Mouse (Mus musculus) cerebellum, adult 11-12 months (tissue): ENCODE measurements around the gene Slc50a1.

ENCODE experiments used
- DNase-seq: peaks from one replicate; pipeline ENCODE4 v3.0.0; 2022

Gene Slc50a1

GRCm38 (mm10) chr3:89293247-89293918, 23.0 kb upstream of the Slc50a1 start:
- DNase-seq = no peak

- DNase-seq = no peak
Observed at GRCm38 (mm10) chr3:89292303-89292702, 21.9 kb upstream of the Slc50a1 start.

DNA sequence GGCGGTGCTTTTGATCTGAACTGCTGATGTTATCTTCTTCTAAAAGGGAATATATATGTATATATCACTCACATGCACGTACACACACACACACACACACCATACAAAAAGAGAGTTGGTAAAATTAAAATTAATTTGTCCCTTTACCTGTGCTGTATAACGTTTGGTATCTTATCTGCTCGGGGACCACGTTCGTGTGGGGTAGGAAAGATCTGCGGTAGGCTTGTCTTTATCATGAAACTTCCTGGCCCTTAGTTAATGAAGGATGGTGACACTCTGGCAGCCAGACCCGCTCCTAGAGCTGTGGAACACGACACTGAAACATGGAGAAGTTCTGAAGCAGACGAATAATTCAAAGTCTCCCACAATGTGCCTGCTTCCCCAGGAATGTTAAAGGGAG, 21.5 kb upstream of the Slc50a1 start:
- no peak for DNase-seq

- no peak for DNase-seq
Observed at GRCm38 (mm10) chr3:89288503-89288928, 18.1 kb upstream of the Slc50a1 start.

GRCm38 (mm10) chr3:89287286-89287685, 16.9 kb upstream of the Slc50a1 start:
- no peak for DNase-seq

GRCm38 (mm10) chr3:89285526-89285925, 15.2 kb upstream of the Slc50a1 start:
- DNase-seq = no peak

DNA sequence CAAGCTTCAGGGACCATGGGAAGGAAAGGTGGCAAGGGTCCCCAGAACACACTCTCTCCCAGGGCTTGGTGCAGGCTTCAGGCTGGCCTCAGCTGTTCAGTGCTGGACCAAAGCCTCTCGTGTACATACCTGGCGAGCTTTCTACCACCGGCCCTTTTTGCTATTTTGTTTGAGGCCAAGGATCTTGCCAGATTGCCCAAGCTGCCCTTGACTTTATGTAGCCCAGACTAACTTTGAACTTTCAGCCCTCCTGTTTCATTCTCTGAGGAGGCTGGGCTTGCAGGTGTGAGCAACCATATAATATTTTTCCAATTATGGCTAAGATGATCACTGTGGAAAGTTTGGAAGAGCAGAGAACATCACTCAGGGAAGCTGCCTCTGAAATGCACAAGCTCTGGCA, 13.9 kb upstream of the Slc50a1 start:
- no peak for DNase-seq

DNA sequence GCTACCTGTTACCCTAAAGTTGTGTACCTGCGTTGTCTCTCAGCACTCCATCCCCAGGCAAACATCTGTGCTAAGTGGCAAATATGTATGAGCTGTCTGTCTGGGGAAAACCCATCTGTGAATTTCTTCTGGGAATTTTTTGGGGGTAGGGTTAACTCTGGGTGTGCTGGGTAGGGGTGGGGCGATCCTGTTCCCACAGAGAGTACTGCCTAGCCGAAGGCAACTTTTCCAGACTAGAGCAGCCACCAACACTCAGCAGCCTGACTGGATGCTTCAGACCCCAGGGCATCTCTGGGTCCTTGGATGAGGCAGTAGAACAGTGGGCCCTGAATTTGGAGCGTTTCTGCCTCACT, 11.9 kb upstream of the Slc50a1 start:
- no peak for DNase-seq

DNA sequence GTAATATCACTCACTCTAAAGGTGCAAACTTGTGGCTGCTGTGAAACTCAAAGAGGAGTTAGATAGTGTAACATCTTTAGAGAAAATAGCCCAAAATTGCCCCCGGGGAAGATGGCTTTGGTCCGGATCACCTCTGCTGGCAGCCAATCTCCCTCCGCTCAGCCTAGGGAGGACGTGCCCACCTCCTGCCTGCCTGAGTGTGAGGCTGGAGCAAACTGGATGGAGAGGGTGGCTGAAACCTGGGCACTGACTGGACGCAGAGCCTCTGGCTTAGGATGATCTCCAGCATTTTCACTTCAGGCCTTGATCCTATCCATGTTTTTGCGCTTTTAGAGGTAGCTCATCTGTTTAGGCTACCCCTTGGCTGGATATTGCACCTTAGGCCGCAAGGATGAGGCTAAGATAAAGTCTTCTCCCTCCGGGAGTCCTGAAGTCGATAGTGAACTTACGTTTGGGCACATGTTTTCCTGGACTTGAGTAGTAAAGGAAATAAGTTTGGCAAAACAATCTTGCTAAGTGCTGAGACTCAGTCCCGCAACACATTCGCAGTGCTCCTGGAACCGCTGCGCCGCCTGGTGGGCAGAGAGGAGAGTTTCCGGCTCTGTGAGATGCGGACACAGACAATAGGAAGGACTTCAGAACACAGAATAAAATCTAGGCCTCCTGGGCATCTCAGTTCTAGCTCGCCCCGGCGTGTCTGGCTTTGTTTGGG, 11.4 kb upstream of the Slc50a1 start:
- DNase-seq = peak; percentile 83

GRCm38 (mm10) chr3:89280606-89281511, 10.5 kb upstream of the Slc50a1 start, which contains the start of gene Efna1:
Efna1 (minus strand) TSS chr3:89281142.
- DNase-seq = peak; percentile 63

DNA sequence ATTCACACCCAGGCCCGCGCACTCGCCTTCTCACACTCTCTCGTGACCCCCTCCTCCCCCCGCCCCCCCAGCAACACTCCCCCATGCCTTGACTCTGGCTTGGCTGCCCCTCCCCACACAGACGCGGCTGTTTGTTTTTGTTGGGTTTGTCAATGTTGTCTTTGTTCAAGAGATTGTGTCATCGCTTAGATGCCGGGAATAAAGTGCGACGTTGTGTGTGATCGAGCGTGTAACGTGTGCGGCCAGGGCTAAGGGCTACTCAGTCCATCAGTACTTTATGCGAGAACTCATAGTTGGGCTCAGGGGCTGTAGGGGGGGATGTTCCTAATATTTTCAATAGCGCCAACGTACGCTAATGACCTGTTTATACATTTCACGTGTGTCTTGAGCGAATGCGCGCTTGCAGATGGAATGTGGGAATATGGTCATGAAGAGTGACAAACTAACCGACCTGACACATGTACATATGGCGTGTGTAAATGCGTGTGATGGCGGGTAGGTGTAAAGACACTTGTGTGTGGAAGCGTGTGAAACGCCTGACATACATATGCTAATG, 9.8 kb upstream of the Slc50a1 start:
- no peak for DNase-seq

DNA sequence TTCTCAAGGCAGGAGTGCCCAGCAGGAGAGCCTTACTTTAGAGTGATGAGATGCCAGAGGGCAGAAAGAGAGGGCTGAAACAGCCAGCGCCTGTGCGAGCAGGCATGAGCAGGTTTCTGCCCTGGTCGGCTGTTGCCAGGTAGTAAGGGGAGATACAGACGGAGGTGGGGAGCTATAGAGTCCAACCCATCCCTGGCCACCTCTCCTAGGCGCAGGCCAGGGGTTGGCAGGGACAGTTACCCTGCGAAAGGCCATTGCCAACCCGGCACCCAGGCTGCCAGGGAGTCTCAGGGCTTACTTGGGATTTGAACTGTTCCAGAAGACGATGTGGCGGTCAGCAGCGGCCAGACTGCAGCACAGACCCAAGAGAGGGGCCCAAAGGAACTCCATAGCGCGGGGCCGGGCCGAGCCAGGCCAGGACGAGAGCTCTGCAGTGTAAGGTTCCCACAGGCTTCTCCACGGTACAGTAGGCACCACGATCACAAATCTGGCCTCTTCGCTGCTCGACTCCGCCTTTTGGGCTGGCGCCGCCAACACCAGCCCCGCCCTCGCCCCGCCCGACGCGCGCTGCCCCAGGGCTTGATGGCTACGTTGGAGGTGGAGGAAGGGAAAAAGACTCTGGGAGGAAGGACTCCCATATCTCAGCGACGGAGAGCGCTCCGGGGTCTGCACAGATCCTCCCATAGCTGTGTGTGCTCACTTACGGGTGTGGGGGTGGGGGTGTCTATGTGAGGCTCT, 9.0 kb upstream of the Slc50a1 start:
- DNase-seq = peak; percentile 90

GRCm38 (mm10) chr3:89278643-89279042, 8.3 kb upstream of the Slc50a1 start:
- DNase-seq = no peak

DNA sequence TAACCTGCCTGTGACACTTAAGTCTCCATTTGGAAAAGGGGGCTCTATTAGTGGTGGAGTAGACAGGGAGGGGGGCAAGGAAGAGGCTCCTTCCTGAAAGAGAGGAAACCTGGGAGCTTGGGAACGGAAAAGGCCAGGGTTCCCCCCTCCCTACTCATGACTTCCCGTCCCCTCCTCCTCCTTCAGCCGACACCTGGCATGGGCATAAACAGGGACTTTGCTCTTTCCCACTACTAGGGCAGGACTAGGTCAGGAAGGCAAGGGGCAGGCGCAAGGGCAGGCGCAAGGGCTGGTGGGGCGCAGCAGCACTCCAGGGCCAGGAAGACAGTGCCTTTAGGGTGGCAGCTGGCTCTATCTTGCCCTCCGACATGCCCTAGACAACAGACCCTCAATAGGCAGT, 7.7 kb upstream of the Slc50a1 start:
- DNase-seq = peak; percentile 48

- DNase-seq = peak; percentile 61
Observed at GRCm38 (mm10) chr3:89277281-89278021, 7.1 kb upstream of the Slc50a1 start.

DNA sequence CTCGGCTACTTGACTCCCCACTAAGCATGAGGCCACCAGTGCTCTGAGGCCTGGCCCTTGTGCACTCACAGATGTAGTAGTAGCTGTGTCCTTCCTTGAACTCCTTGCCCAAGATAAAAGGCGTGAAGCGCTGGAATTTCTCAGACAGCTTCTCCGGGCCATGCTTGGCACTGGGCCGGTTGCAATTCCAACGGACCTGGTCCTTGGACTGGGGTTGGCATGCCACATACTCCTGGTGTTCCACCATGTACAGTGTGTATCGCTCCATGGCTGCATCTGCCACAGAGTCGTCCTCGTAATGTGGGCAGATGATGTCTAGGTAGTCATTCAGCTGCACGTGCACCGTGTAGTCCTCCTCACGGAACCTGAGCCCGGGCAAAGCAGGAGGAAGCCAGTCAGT, 5.7 kb upstream of the Slc50a1 start:
- peak; percentile 21 for DNase-seq

DNA sequence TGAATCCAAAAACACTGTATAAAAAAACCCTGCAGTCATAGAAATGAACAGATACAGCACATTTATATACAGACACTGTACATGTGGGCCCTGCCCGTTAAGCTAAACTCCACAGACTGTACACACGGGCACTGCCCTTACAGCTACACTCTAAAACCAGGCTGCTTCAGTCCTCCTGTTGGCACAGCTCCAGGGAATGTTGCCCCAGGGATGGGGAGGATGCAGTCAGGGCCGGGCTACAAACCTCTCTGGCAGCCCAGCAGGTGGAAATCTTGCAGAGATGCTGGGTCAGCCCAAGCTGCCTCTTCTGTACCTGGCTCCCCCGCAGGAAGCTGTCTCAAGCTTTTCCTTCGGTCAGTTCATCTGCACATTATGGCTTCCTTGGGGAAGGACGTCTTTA, 1.4 kb upstream of the Slc50a1 start:
- DNase-seq = peak; percentile 66

- DNase-seq = peak; percentile 75
Observed at GRCm38 (mm10) chr3:89270891-89271290, 521 bp upstream of the Slc50a1 start.

DNA sequence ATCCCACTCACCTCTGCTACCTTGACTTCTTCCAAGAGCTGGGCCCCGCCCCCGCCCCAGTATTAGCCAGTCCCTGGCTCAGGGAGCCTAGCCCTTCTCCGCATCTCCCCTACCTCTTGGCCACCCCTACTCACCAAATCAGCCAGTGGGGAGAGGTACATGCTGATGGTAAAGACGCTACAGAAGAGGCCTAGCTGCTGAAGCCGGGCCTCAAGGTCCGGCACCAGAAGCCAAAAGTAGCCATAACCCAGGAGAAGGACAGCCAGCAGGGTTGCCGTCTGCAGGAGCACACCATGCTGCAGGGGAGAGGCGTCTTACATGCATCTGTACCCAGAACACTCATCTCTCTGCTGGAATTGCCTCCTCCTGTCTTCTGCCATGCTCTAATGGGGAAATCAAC, 1.5 kb downstream of the Slc50a1 start:
- peak; percentile 31 for DNase-seq

- peak; percentile 79 for DNase-seq
Observed at GRCm38 (mm10) chr3:89266439-89266893, 3.9 kb downstream of the Slc50a1 start.

DNA sequence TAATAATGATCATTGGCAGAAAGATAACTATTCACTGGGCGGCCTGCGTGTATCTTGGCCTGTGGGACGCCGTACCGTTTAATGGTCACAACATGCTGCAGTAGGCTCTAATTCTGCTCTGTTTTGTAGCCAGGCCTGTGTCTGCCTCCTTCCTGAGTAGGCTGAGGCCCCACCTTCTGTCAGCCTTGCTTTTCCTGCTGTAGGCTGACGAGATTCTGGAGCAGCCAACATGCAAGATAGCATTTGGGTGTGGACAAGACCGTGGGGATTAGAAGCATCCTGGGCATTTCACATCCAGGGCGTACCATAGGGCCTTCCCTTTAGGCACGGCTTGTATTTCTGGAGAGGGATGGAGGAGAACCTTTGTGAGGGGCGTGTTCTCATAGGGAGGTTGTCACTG, 8.0 kb downstream of the Slc50a1 start:
- DNase-seq = no peak

GRCm38 (mm10) chr3:89260211-89260610, 10.2 kb downstream of the Slc50a1 start:
- DNase-seq = no peak
